Mouse (Mus musculus): Measurements from ENCODE around the gene Adgra3. TPM values are rescaled to one million over a fixed set of nuclear protein-coding genes. Genes with fewer than 3 reads are reported as not detected.
A peak's percentile ranks its signal among the peaks of the same experiment; 100 is the strongest.

The Adgra3 gene
- polyA plus RNA-seq, 1 experiment from 2014 or later, result 38.6 TPM

- no peak for DNase-seq (ENCODE audit: low spot score)
- Histone ChIP-seq H3K27me3 (ENCODE audit: low read depth, poor library complexity, severe bottlenecking) (no peaks in the 10 kb centered on the region), H3K27ac (replicated peaks) (no peak overlapping the region), H3K36me3 (0 out of 2 replicates have a peak, but pooled peaks cover 6% of the 10 kb centered on the region), H3K4me1 (peaks cover 30% of the 10 kb centered on the region), H3K4me3 (no peak overlapping the region), H3K9me3 (replicated peaks) (no peaks in the 10 kb centered on the region)
- WGBS, result 92% methylated on average over 6 of the region's 6 CpGs
These were observed 13.6 kb downstream of the Adgra3 start for GRCm38 (mm10) chr5:50045180-50045579.

- Histone ChIP-seq H3K4me3 (no peak overlapping the region), H3K27me3 (ENCODE audit: low read depth, poor library complexity, severe bottlenecking) (no peaks in the 10 kb centered on the region), H3K9me3 (replicated peaks) (no peaks in the 10 kb centered on the region), H3K27ac (replicated peaks) (no peak overlapping the region), H3K4me1 (peaks cover 15% of the 10 kb centered on the region), H3K36me3 (0 out of 2 replicates have a peak, but pooled peaks cover 3% of the 10 kb centered on the region)
- DNase-seq (ENCODE audit: low spot score), result no peak
- WGBS, result 91% methylated on average over 4 of the region's 4 CpGs
These were observed 15.1 kb downstream of the Adgra3 start for GRCm38 (mm10) chr5:50043677-50044076.

GRCm38 (mm10) chr5:50042274-50042943 lies 16.4 kb downstream of the Adgra3 start:
- H3K4me1 ChIP-seq, result peaks cover 19% of the 10 kb centered on the region
- H3K27me3 ChIP-seq (ENCODE audit: low read depth, poor library complexity, severe bottlenecking), result no peaks in the 10 kb centered on the region
- H3K9me3 ChIP-seq (replicated peaks), result no peaks in the 10 kb centered on the region
- 70% methylated on average over 7 of the region's 7 CpGs for WGBS
- DNase-seq (ENCODE audit: low spot score), result no peak
- H3K27ac ChIP-seq (replicated peaks), result no peak overlapping the region
- H3K36me3 ChIP-seq, result 0 out of 2 replicates have a peak, but pooled peaks cover 2% of the 10 kb centered on the region
- no peak overlapping the region for H3K4me3 ChIP-seq

DNA sequence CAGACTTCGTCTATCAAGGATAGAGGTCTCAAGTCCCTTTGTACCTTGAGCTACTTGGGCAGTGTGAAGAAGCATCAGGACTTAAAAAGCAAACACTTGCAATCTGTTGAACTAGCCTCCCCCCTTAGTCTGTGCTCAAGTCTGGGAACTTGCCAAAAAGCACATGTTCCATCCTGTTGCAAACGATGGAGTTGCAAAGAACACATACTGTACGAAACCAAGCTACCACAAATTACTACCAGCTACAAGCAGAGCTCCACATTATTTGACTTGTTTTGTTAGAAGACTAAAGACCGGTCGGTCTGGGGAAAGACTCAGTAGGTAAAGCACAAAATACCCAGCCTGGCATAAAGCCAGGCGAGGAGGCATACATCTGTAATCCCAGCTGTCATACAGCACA lies 19.3 kb downstream of the Adgra3 start:
- WGBS, result 91% methylated on average over 6 of the region's 6 CpGs
- Histone ChIP-seq H3K4me3 (no peak overlapping the region), H3K9me3 (replicated peaks) (no peaks in the 10 kb centered on the region), H3K36me3 (no peaks in the 10 kb centered on the region), H3K27me3 (ENCODE audit: low read depth, poor library complexity, severe bottlenecking) (no peaks in the 10 kb centered on the region), H3K27ac (replicated peaks) (no peak overlapping the region), H3K4me1 (peaks cover 44% of the 10 kb centered on the region)
- no peak for DNase-seq (ENCODE audit: low spot score)

GRCm38 (mm10) chr5:50037666-50038065 lies 21.1 kb downstream of the Adgra3 start:
- no peak overlapping the region for H3K4me3 ChIP-seq
- no peaks in the 10 kb centered on the region for H3K36me3 ChIP-seq
- WGBS, result 82% methylated on average over 8 of the region's 8 CpGs
- H3K9me3 ChIP-seq (replicated peaks), result no peaks in the 10 kb centered on the region
- peaks cover 56% of the 10 kb centered on the region for H3K4me1 ChIP-seq
- H3K27ac ChIP-seq (replicated peaks), result no peak overlapping the region
- H3K27me3 ChIP-seq (ENCODE audit: low read depth, poor library complexity, severe bottlenecking), result no peaks in the 10 kb centered on the region
- no peak for DNase-seq (ENCODE audit: low spot score)

GRCm38 (mm10) chr5:50034900-50035514 lies 23.8 kb downstream of the Adgra3 start:
- no peak overlapping the region for H3K4me3 ChIP-seq
- peaks cover 54% of the 10 kb centered on the region for H3K4me1 ChIP-seq
- 78% methylated on average over 8 of the region's 8 CpGs for WGBS
- no peaks in the 10 kb centered on the region for H3K9me3 ChIP-seq (replicated peaks)
- no peak for DNase-seq (ENCODE audit: low spot score)
- 0 out of 2 replicates have a peak overlapping the region, but pooled peaks have one; percentile 59 for H3K27ac ChIP-seq (replicated peaks)
- no peaks in the 10 kb centered on the region for H3K27me3 ChIP-seq (ENCODE audit: low read depth, poor library complexity, severe bottlenecking)
- H3K36me3 ChIP-seq, result no peaks in the 10 kb centered on the region

DNA sequence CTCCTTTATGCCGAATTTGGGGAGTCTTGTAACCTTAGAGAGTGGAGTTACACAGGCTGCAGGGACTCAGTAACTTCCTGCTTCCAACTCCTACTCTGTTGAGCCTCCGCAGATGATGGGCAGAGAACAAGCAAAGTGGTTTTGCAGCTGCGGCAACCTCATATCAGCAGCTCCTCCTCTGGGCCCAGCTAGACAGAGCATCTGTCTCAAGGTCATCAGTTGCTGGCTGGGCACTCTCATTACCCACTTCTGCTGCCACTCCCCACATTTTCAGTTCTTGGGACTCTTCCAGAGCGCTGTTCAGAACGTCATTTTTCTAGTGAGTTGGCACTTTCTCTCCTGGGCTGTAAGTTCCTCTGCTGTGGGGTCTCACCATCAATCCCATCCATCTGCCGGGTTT lies 24.6 kb downstream of the Adgra3 start:
- Histone ChIP-seq H3K4me3 (peak overlapping the region; percentile 29), H3K27ac (replicated peaks) (peak overlapping the region; percentile 59), H3K36me3 (no peaks in the 10 kb centered on the region), H3K4me1 (peaks cover 60% of the 10 kb centered on the region), H3K9me3 (replicated peaks) (no peaks in the 10 kb centered on the region), H3K27me3 (ENCODE audit: low read depth, poor library complexity, severe bottlenecking) (no peaks in the 10 kb centered on the region)
- DNase-seq (ENCODE audit: low spot score), result peak; percentile 30
- WGBS, result 52% methylated on average over 6 of the region's 6 CpGs

GRCm38 (mm10) chr5:50033660-50034059 lies 25.1 kb downstream of the Adgra3 start:
- Histone ChIP-seq H3K4me1 (peaks cover 60% of the 10 kb centered on the region), H3K27me3 (ENCODE audit: low read depth, poor library complexity, severe bottlenecking) (no peaks in the 10 kb centered on the region), H3K27ac (replicated peaks) (peak overlapping the region; percentile 59), H3K9me3 (replicated peaks) (no peaks in the 10 kb centered on the region), H3K36me3 (no peaks in the 10 kb centered on the region), H3K4me3 (peak overlapping the region; percentile 9; the same call in 1 of the 2 replicates)
- WGBS, result 27% methylated on average over 9 of the region's 9 CpGs
- DNase-seq (ENCODE audit: low spot score), result peak; percentile 34

GRCm38 (mm10) chr5:50032332-50032731 lies 26.5 kb downstream of the Adgra3 start:
- no peak for DNase-seq (ENCODE audit: low spot score)
- no peak overlapping the region for H3K27ac ChIP-seq (replicated peaks)
- H3K27me3 ChIP-seq (ENCODE audit: low read depth, poor library complexity, severe bottlenecking), result no peaks in the 10 kb centered on the region
- WGBS, result 70% methylated on average over 5 of the region's 5 CpGs
- no peaks in the 10 kb centered on the region for H3K36me3 ChIP-seq
- H3K4me3 ChIP-seq, result no peak overlapping the region
- H3K4me1 ChIP-seq, result peaks cover 59% of the 10 kb centered on the region
- H3K9me3 ChIP-seq (replicated peaks), result no peaks in the 10 kb centered on the region

GRCm38 (mm10) chr5:50031763-50032272 lies 27.0 kb downstream of the Adgra3 start:
- H3K4me3 ChIP-seq, result no peak overlapping the region
- DNase-seq (ENCODE audit: low spot score), result no peak
- no peaks in the 10 kb centered on the region for H3K27me3 ChIP-seq (ENCODE audit: low read depth, poor library complexity, severe bottlenecking)
- peaks cover 62% of the 10 kb centered on the region for H3K4me1 ChIP-seq
- WGBS, result 92% methylated on average over 2 of the region's 2 CpGs
- H3K36me3 ChIP-seq, result no peaks in the 10 kb centered on the region
- H3K9me3 ChIP-seq (replicated peaks), result no peaks in the 10 kb centered on the region
- H3K27ac ChIP-seq (replicated peaks), result no peak overlapping the region

GRCm38 (mm10) chr5:50031288-50031687 lies 27.5 kb downstream of the Adgra3 start:
- DNase-seq (ENCODE audit: low spot score), result no peak

GRCm38 (mm10) chr5:50029662-50030061 lies 29.1 kb downstream of the Adgra3 start:
- DNase-seq (ENCODE audit: low spot score), result no peak
- 92% methylated on average over 6 of the region's 6 CpGs for WGBS
- Histone ChIP-seq H3K27me3 (ENCODE audit: low read depth, poor library complexity, severe bottlenecking) (no peaks in the 10 kb centered on the region), H3K27ac (replicated peaks) (no peak overlapping the region), H3K9me3 (replicated peaks) (no peaks in the 10 kb centered on the region), H3K4me1 (peaks cover 48% of the 10 kb centered on the region), H3K36me3 (peaks cover 6% of the 10 kb centered on the region), H3K4me3 (no peak overlapping the region)

More at GRCm38 (mm10) chr5:50031288-50031687, 27.5 kb downstream of the Adgra3 start:
- H3K4me1 ChIP-seq, result peaks cover 61% of the 10 kb centered on the region
- no peaks in the 10 kb centered on the region for H3K27me3 ChIP-seq (ENCODE audit: low read depth, poor library complexity, severe bottlenecking)
- H3K9me3 ChIP-seq (replicated peaks), result no peaks in the 10 kb centered on the region
- H3K36me3 ChIP-seq, result no peaks in the 10 kb centered on the region
- 93% methylated on average over 6 of the region's 6 CpGs for WGBS
- no peak overlapping the region for H3K4me3 ChIP-seq
- no peak overlapping the region for H3K27ac ChIP-seq (replicated peaks)

DNA sequence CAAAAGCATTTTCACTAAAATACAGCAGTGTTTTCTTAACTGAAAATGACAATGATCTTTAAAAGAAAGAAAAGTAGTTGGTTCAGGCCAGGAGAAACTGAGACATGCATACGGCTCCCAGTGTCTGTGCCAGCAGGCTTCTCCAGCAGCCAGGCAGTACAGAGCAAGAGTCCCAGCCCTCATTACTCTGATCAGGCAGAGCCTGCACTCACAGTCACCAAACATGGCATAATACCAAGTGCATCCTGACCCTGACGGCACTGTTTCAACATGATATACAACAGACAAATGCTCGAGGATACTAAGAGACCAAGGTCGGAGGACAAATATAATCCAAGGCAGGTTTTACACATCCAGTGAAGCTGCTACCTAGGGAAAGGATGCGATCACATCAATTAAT lies 31.2 kb downstream of the Adgra3 start:
- H3K9me3 ChIP-seq (replicated peaks), result no peaks in the 10 kb centered on the region
- peaks cover 25% of the 10 kb centered on the region for H3K36me3 ChIP-seq
- H3K27me3 ChIP-seq (ENCODE audit: low read depth, poor library complexity, severe bottlenecking), result no peaks in the 10 kb centered on the region
- H3K4me3 ChIP-seq, result no peak overlapping the region
- peaks cover 28% of the 10 kb centered on the region for H3K4me1 ChIP-seq
- H3K27ac ChIP-seq (replicated peaks), result no peak overlapping the region
- 77% methylated on average over 5 of the region's 5 CpGs for WGBS
- no peak for DNase-seq (ENCODE audit: low spot score)
